Mouse (Mus musculus) right cerebral cortex, postnatal 4 days (tissue): ENCODE measurements at regions not wholly inside any gene's neighbourhood (a gene's known extent, or its start where the extent isn't known, plus 50 kb on each side); places are given as distances from the start of the nearest gene placed in this dataset.

Experiments
- DNase-seq: peaks from one replicate; pipeline ENCODE4 v3.0.0-alpha.2; 2022

GRCm38 (mm10) chr15:51409791-51410308, 2474.9 kb upstream of the Gm7489 start:
- DNase-seq, result no peak

- no peak for DNase-seq
These were observed 2472.7 kb upstream of the Gm7489 start for GRCm38 (mm10) chr15:51411966-51412365.

GRCm38 (mm10) chr15:51442606-51443005, 2442.1 kb upstream of the Gm7489 start:
- no peak for DNase-seq

GRCm38 (mm10) chr15:51469895-51470294, 2414.8 kb upstream of the Gm7489 start:
- no peak for DNase-seq

GRCm38 (mm10) chr15:51471143-51471542, 2413.6 kb upstream of the Gm7489 start:
- DNase-seq, result no peak

GRCm38 (mm10) chr15:51472049-51472448, 2412.7 kb upstream of the Gm7489 start:
- no peak for DNase-seq

- no peak for DNase-seq
These were observed 2402.8 kb upstream of the Gm7489 start for GRCm38 (mm10) chr15:51481856-51482255.

- no peak for DNase-seq
These were observed 2400.5 kb upstream of the Gm7489 start for GRCm38 (mm10) chr15:51484207-51484606.

- no peak for DNase-seq
These were observed 2399.2 kb upstream of the Gm7489 start for GRCm38 (mm10) chr15:51485554-51485953.

GRCm38 (mm10) chr15:51502058-51502741, 2382.5 kb upstream of the Gm7489 start:
- DNase-seq, result no peak

- peak; percentile 12 for DNase-seq
These were observed 2381.9 kb upstream of the Gm7489 start for GRCm38 (mm10) chr15:51502742-51503270.

GRCm38 (mm10) chr15:51503341-51503740, 2381.4 kb upstream of the Gm7489 start:
- no peak for DNase-seq

GRCm38 (mm10) chr15:51504016-51504760, 2380.5 kb upstream of the Gm7489 start:
- no peak for DNase-seq

- DNase-seq, result no peak
These were observed 2379.9 kb upstream of the Gm7489 start for GRCm38 (mm10) chr15:51504789-51505188.

GRCm38 (mm10) chr15:51507126-51507525, 2377.6 kb upstream of the Gm7489 start:
- no peak for DNase-seq

GRCm38 (mm10) chr15:51511319-51511718, 2373.4 kb upstream of the Gm7489 start:
- no peak for DNase-seq

- DNase-seq, result no peak
These were observed 2348.4 kb upstream of the Gm7489 start for GRCm38 (mm10) chr15:51536317-51536716.

GRCm38 (mm10) chr15:51551216-51551775, 2333.4 kb upstream of the Gm7489 start:
- no peak for DNase-seq

- no peak for DNase-seq
These were observed 2326.5 kb upstream of the Gm7489 start for GRCm38 (mm10) chr15:51558215-51558614.

- DNase-seq, result no peak
These were observed 2319.2 kb upstream of the Gm7489 start for GRCm38 (mm10) chr15:51565543-51565942.

- DNase-seq, result no peak
These were observed 2314.1 kb upstream of the Gm7489 start for GRCm38 (mm10) chr15:51570631-51571030.

GRCm38 (mm10) chr15:51574538-51575105, 2310.1 kb upstream of the Gm7489 start:
- no peak for DNase-seq

GRCm38 (mm10) chr15:51583636-51584035, 2301.1 kb upstream of the Gm7489 start:
- DNase-seq, result no peak
